Mouse (Mus musculus) embryonic facial prominence, embryonic 11.5 days (tissue): ENCODE results near the gene Cxcr1. TPM values are rescaled to one million over a fixed set of nuclear protein-coding genes. Genes with fewer than 3 reads are reported as not detected.

Source experiments
- ATAC-seq: fragments of 200-750 bp; cut with Nextera tagmentation; replicated peaks from 2 replicates; pipeline ENCODE4 v1.8.0; 2017; ENCODE audit warnings: low read depth; ENCODE audit not compliant: insufficient number of reproducible peaks, low FRiP score, low TSS enrichment
- DNase-seq: peaks from one replicate; pipeline ENCODE4 v3.0.0-alpha.2; 2015; ENCODE audit warnings: low spot score
- H3K27ac ChIP-seq: fragments of 300-500 bp; sonication (generic); replicated peaks from 2 replicates; pipeline ENCODE4 v1.5.1; 2014; ENCODE audit warnings: mild to moderate bottlenecking, low read depth, low read length, control low read depth
- H3K27me3 ChIP-seq: fragments of 300-500 bp; sonication (generic); 2 replicates; pipeline ENCODE4 v1.6.1; 2014; ENCODE audit warnings: mild to moderate bottlenecking, low read length, moderate library complexity, mixed read lengths; ENCODE audit not compliant: control insufficient read depth, insufficient read depth
- H3K36me3 ChIP-seq: fragments of 300-500 bp; sonication (generic); replicated peaks from 2 replicates; pipeline ENCODE4 v1.6.1; 2014; ENCODE audit warnings: low read depth, mild to moderate bottlenecking, low read length, moderate library complexity, mixed read lengths; ENCODE audit not compliant: control insufficient read depth, insufficient read depth
- H3K4me1 ChIP-seq: fragments of 300-500 bp; sonication (generic); 2 replicates; pipeline ENCODE4 v1.6.1; 2014; ENCODE audit warnings: low read length, mixed read lengths; ENCODE audit not compliant: control insufficient read depth, insufficient read depth
- H3K4me2 ChIP-seq: fragments of 300-500 bp; sonication (generic); 2 replicates; pipeline ENCODE4 v1.6.1; 2014; ENCODE audit warnings: low read depth, mild to moderate bottlenecking, control low read depth, low read length, moderate library complexity
- H3K4me3 ChIP-seq: fragments of 300-500 bp; sonication (generic); 2 replicates; pipeline ENCODE4 v1.5.1; 2014; ENCODE audit warnings: low read depth, low read length, control low read depth
- H3K9ac ChIP-seq: fragments of 300-500 bp; sonication (generic); replicated peaks from 2 replicates; pipeline ENCODE4 v1.6.1; 2014; ENCODE audit warnings: mild to moderate bottlenecking, control low read depth, low read length
- H3K9me3 ChIP-seq: fragments of 300-500 bp; sonication (generic); replicated peaks from 2 replicates; pipeline ENCODE4 v1.6.1; 2016; ENCODE audit warnings: mild to moderate bottlenecking, low read length, inconsistent platforms, mixed read lengths; ENCODE audit not compliant: control insufficient read depth
- WGBS: fragments of 180-500 bp; shearing (Covaris S2); extraction: QIAGEN DNeasy Blood & Tissue Kit; methylation state at CpG from one replicate; pipeline ENCODE4 v1.1.7; 2014; 5-methylcytosine and 5-hydroxymethylcytosine counted together
- polyA plus RNA-seq: library from polyadenylated mRNA; unstranded; fragments of >200 nt; fragmentation: Nextera tagmentation; extraction: Ambion mirVana; gene quantifications from 2 replicates; pipeline ENCODE4 v1.2.1, GENCODE M21; 2014

Cxcr1 gene
- polyA plus RNA-seq, 1 experiment from 2014 or later: not detected

- H3K36me3 ChIP-seq: no peaks in the 10 kb centered on the region
- H3K4me1 ChIP-seq: no peaks in the 10 kb centered on the region
- H3K27ac ChIP-seq: no peak overlapping the region
- no peak overlapping the region for H3K4me3 ChIP-seq
- WGBS: 79% methylated on average over 2 of the region's 2 CpGs
- ATAC-seq (no peak), DNase-seq (no peak)
- no peak overlapping the region for H3K9ac ChIP-seq
- H3K4me2 ChIP-seq: no peak overlapping the region
- H3K27me3 ChIP-seq: no peaks in the 10 kb centered on the region
- H3K9me3 ChIP-seq: no peaks in the 10 kb centered on the region
Measured at GRCm38 (mm10) chr1:74192711-74193110, 1.7 kb downstream of the Cxcr1 start.

GRCm38 (mm10) chr1:74190471-74190870, 4.0 kb downstream of the Cxcr1 start:
- Histone ChIP-seq H3K4me2 (no peak overlapping the region), H3K9ac (no peak overlapping the region), H3K36me3 (no peaks in the 10 kb centered on the region), H3K27ac (no peak overlapping the region), H3K4me1 (no peaks in the 10 kb centered on the region), H3K27me3 (no peaks in the 10 kb centered on the region), H3K4me3 (no peak overlapping the region), H3K9me3 (no peaks in the 10 kb centered on the region)
- no peak for ATAC-seq
- DNase-seq: no peak
- WGBS: 90% methylated on average over 7 of the region's 7 CpGs

DNA sequence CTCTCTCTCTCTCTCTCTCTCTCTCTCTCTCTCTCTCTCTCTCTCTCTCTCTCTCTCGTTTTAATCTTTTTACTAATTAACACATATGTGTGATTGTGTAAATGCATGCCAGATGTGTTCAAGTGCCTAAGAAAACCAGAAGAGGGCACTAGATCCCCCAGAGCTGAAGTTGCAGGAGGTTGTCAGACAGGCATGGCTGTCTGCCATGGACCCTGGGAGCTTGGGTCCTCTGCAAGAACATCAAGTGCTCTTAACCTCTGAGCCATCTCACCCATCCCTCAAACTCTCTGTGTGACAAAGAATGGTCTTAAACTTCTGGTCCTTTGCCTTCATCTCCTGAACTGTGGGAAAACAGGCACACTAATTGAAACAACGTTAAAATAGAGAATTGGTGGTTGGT, 11.4 kb downstream of the Cxcr1 start:
- ATAC-seq: no peak
- no peak for DNase-seq
- no peak overlapping the region for H3K4me3 ChIP-seq
- no peak overlapping the region for H3K27ac ChIP-seq
- H3K9ac ChIP-seq: no peak overlapping the region
- no peaks in the 10 kb centered on the region for H3K4me1 ChIP-seq
- H3K9me3 ChIP-seq: no peaks in the 10 kb centered on the region
- H3K36me3 ChIP-seq: no peaks in the 10 kb centered on the region
- no peak overlapping the region for H3K4me2 ChIP-seq
- WGBS: 52% methylated on average over 2 of the region's 2 CpGs
- H3K27me3 ChIP-seq: no peaks in the 10 kb centered on the region

DNA sequence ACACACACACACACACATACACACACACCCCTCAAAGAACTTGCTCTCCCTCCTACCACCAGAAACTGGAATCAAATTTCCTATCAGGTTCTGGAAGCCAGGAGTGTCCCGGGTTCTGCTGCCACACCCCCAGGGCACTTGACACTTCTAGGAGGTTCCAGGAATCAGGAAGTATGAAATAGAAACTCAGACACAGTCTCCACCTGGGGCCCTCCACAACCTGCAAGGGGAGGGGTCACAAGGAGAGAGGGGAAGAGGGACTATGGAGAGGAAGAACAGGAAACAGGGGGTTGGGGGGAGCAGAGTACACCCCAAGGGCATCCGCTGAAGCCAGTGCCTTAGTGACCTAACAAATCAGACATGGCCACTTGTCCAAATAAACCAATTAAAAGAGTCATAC, 13.0 kb downstream of the Cxcr1 start:
- no peak overlapping the region for H3K9ac ChIP-seq
- ATAC-seq (no peak), DNase-seq (peak; percentile 7)
- H3K4me2 ChIP-seq: no peak overlapping the region
- H3K4me1 ChIP-seq: no peaks in the 10 kb centered on the region
- H3K27ac ChIP-seq: no peak overlapping the region
- no peaks in the 10 kb centered on the region for H3K9me3 ChIP-seq
- H3K36me3 ChIP-seq: no peaks in the 10 kb centered on the region
- WGBS: 42% methylated on average over 2 of the region's 2 CpGs
- H3K27me3 ChIP-seq: no peaks in the 10 kb centered on the region
- H3K4me3 ChIP-seq: no peak overlapping the region

DNA sequence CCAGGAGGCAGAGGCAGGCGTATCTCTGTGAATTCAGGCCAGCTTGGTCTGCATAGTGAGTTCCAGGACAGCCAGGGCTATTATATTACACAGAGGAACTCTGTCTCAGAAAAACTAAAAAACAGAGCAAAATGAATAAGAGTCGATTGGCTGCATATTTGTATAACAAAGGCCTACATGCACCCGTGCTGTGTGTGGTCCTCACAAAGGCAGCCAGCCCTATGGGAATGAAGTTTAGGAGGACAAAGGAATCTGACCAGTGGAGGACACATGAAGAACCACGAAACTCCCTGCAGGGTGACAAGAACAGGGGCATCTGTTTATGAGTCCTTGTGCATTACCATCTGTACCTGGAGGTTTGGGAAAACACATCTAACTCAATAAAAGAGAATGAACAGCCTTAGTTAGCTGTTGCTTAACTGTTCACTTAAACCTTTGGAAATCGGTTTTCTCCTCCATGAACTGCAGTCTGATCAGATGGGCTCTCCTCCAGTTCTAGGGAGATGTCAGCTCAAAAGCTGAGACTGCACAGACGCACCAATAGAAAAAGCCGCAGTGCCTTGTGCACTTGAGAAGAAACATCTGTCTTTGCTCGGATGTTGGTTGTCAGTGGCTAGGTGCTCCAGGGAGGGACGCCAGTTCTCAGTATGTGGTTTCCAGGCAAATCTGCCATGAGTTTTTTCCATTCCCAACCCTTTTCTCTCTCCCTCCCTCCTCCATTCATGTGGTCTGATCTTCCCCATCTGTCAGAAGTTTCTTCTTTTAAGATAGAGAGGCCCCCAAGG, 14.6 kb downstream of the Cxcr1 start:
- H3K27ac ChIP-seq: no peak overlapping the region

DNA sequence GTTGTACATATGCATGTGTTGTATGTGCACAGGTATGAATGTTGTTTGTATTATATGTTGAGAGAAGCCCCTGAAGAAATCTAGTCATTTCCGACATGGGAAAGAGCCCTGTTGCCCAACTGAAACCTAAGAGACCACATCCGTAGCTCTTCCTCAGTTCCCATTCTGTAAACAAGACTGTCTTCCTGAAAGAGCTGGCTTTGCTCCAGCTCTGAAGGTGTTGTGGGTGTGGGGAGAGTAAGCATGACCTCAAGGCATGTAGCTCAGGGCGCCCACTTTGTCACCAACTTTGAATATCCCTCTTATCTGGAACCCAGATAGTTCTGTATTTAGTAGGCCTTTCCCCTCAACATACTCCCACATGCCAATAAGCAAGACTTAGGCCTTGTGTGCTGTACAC, 15.8 kb downstream of the Cxcr1 start:
- no peaks in the 10 kb centered on the region for H3K36me3 ChIP-seq
- H3K9ac ChIP-seq: no peak overlapping the region
- no peaks in the 10 kb centered on the region for H3K9me3 ChIP-seq
- no peak overlapping the region for H3K4me3 ChIP-seq
- 87% methylated on average over 3 of the region's 3 CpGs for WGBS
- no peak overlapping the region for H3K4me2 ChIP-seq
- H3K27me3 ChIP-seq: no peaks in the 10 kb centered on the region
- H3K4me1 ChIP-seq: no peaks in the 10 kb centered on the region
- ATAC-seq: no peak
- DNase-seq: no peak
- H3K27ac ChIP-seq: no peak overlapping the region

More for the DNA sequence above, 14.6 kb downstream of the Cxcr1 start:
- no peak overlapping the region for H3K4me3 ChIP-seq
- H3K4me1 ChIP-seq: no peaks in the 10 kb centered on the region
- H3K27me3 ChIP-seq: no peaks in the 10 kb centered on the region
- H3K9me3 ChIP-seq: no peaks in the 10 kb centered on the region
- DNase-seq: peak; percentile 59
- no peak overlapping the region for H3K4me2 ChIP-seq
- no peak for ATAC-seq
- no peaks in the 10 kb centered on the region for H3K36me3 ChIP-seq
- 55% methylated on average over 9 of the region's 9 CpGs for WGBS
- H3K9ac ChIP-seq: no peak overlapping the region

- no peaks in the 10 kb centered on the region for H3K36me3 ChIP-seq
- no peak for DNase-seq
- no peak overlapping the region for H3K4me3 ChIP-seq
- H3K9ac ChIP-seq: no peak overlapping the region
- no peaks in the 10 kb centered on the region for H3K9me3 ChIP-seq
- H3K27ac ChIP-seq: no peak overlapping the region
- no peak overlapping the region for H3K4me2 ChIP-seq
- no peaks in the 10 kb centered on the region for H3K27me3 ChIP-seq
- H3K4me1 ChIP-seq: no peaks in the 10 kb centered on the region
- ATAC-seq: no peak
- 77% methylated on average over 4 of the region's 4 CpGs for WGBS
Measured at GRCm38 (mm10) chr1:74175731-74176130, 18.7 kb downstream of the Cxcr1 start.

GRCm38 (mm10) chr1:74172722-74173121, 21.7 kb downstream of the Cxcr1 start:
- Histone ChIP-seq H3K27ac (no peak overlapping the region), H3K9ac (no peak overlapping the region), H3K36me3 (no peaks in the 10 kb centered on the region), H3K4me1 (no peaks in the 10 kb centered on the region), H3K9me3 (no peaks in the 10 kb centered on the region), H3K4me3 (no peak overlapping the region), H3K27me3 (no peaks in the 10 kb centered on the region), H3K4me2 (no peak overlapping the region)
- DNase-seq (no peak), ATAC-seq (no peak)
- WGBS: 82% methylated on average over 3 of the region's 3 CpGs
